Mouse (Mus musculus) liver, postnatal 0 days (tissue): ENCODE measurements at regions not wholly inside any gene's neighbourhood (a gene's known extent, or its start where the extent isn't known, plus 50 kb on each side); places are given as distances from the start of the nearest gene placed in this dataset.

ENCODE experiments used
- ATAC-seq: fragments of 200-750 bp; cut with Nextera tagmentation; 2 replicates; pipeline ENCODE4 v1.8.0; 2017; ENCODE audit warnings: mild to moderate bottlenecking, moderate library complexity
- DNase-seq: peaks from one replicate; pipeline ENCODE4 v3.0.0-alpha.2; 2016
- H3K27ac ChIP-seq: fragments of 300-500 bp; sonication (generic); 2 replicates; pipeline ENCODE4 v1.5.1; 2014; ENCODE audit warnings: antibody characterized with exemption, moderate library complexity, mild to moderate bottlenecking, low read depth
- H3K27me3 ChIP-seq: fragments of 300-500 bp; sonication (generic); 2 replicates; pipeline ENCODE4 v1.6.1; 2014; ENCODE audit warnings: low read length, control low read depth, mixed read lengths; ENCODE audit not compliant: insufficient read depth
- H3K36me3 ChIP-seq: fragments of 300-500 bp; sonication (generic); replicated peaks from 2 replicates; pipeline ENCODE4 v1.6.1; 2014; ENCODE audit warnings: mild to moderate bottlenecking, control low read depth, low read length, moderate library complexity, mixed read lengths; ENCODE audit not compliant: insufficient read depth
- H3K4me1 ChIP-seq: fragments of 300-500 bp; sonication (generic); 2 replicates; pipeline ENCODE4 v1.6.1; 2014; ENCODE audit warnings: antibody characterized with exemption, mild to moderate bottlenecking, control low read depth; ENCODE audit not compliant: insufficient read depth
- H3K4me2 ChIP-seq: fragments of 300-500 bp; sonication (generic); 2 replicates; pipeline ENCODE4 v1.6.1; 2014; ENCODE audit warnings: low read depth, mild to moderate bottlenecking, low read length, moderate library complexity, mixed read lengths
- H3K4me3 ChIP-seq: fragments of 300-500 bp; sonication (generic); 2 replicates; pipeline ENCODE4 v1.5.1; 2014; ENCODE audit warnings: low read depth, low read length
- H3K9ac ChIP-seq: fragments of 300-500 bp; sonication (generic); replicated peaks from 2 replicates; pipeline ENCODE4 v1.6.1; 2014; ENCODE audit warnings: mild to moderate bottlenecking, moderate library complexity
- H3K9me3 ChIP-seq: fragments of 300-500 bp; sonication (generic); 2 replicates; pipeline ENCODE4 v1.6.1; 2016; ENCODE audit warnings: mild to moderate bottlenecking, control low read depth, low read length, mixed read lengths
- CTCF ChIP-seq: sonication (generic); IDR thresholded peaks from 2 replicates; pipeline ENCODE4 v1.5.1; 2016; ENCODE audit warnings: antibody characterized with exemption, low read depth
- EP300 ChIP-seq: IDR thresholded peaks from 2 replicates; pipeline ENCODE4 v1.6.1; 2016; ENCODE audit warnings: antibody characterized with exemption, low read depth, mild to moderate bottlenecking
- WGBS: fragments of 180-500 bp; shearing (Covaris S2); extraction: QIAGEN DNeasy Blood & Tissue Kit; methylation state at CpG from one replicate; pipeline ENCODE4 v1.1.7; 2014; ENCODE audit not compliant: insufficient replicate concordance; 5-methylcytosine and 5-hydroxymethylcytosine counted together

GRCm38 (mm10) chr5:111555312-111555957 is 138.3 kb downstream of the Mn1 start:
- WGBS, result 35% methylated on average over 4 of the region's 5 CpGs
- TF ChIP-seq CTCF, result no peak
- no peak for TF ChIP-seq EP300
- no peak overlapping the region for H3K27ac ChIP-seq

GRCm38 (mm10) chr5:111555981-111556380 is 138.8 kb downstream of the Mn1 start:
- Histone ChIP-seq H3K36me3 (no peaks in the 10 kb centered on the region), H3K4me3 (no peak overlapping the region), H3K9me3 (no peaks in the 10 kb centered on the region), H3K4me1 (no peaks in the 10 kb centered on the region), H3K27ac (no peak overlapping the region), H3K9ac (no peak overlapping the region), H3K4me2 (no peak overlapping the region), H3K27me3 (no peaks in the 10 kb centered on the region)
- DNase-seq, result no peak
- no peak for ATAC-seq
- TF ChIP-seq EP300 (no peak), CTCF (no peak)
- 68% methylated on average over 7 of the region's 7 CpGs for WGBS

More at GRCm38 (mm10) chr5:111555312-111555957, 138.3 kb downstream of the Mn1 start:
- Histone ChIP-seq H3K4me2 (no peak overlapping the region), H3K36me3 (no peaks in the 10 kb centered on the region), H3K27me3 (no peaks in the 10 kb centered on the region), H3K4me1 (no peaks in the 10 kb centered on the region), H3K9me3 (no peaks in the 10 kb centered on the region), H3K4me3 (no peak overlapping the region), H3K9ac (no peak overlapping the region)
- ATAC-seq, result no peak
- no peak for DNase-seq

GRCm38 (mm10) chr5:111560432-111560831 is 143.3 kb downstream of the Mn1 start:
- no peak for DNase-seq
- WGBS, result 53% methylated on average over 9 of the region's 9 CpGs
- no peaks in the 10 kb centered on the region for H3K4me1 ChIP-seq

GRCm38 (mm10) chr5:111561301-111561700 is 144.1 kb downstream of the Mn1 start:
- H3K36me3 ChIP-seq, result no peaks in the 10 kb centered on the region
- ATAC-seq, result no peak
- no peaks in the 10 kb centered on the region for H3K27me3 ChIP-seq
- DNase-seq, result no peak
- no peak overlapping the region for H3K27ac ChIP-seq
- H3K4me2 ChIP-seq, result no peak overlapping the region
- no peaks in the 10 kb centered on the region for H3K9me3 ChIP-seq
- no peak overlapping the region for H3K9ac ChIP-seq
- TF ChIP-seq EP300 (no peak), CTCF (no peak)
- H3K4me1 ChIP-seq, result no peaks in the 10 kb centered on the region
- 57% methylated on average over 10 of the region's 10 CpGs for WGBS
- H3K4me3 ChIP-seq, result no peak overlapping the region

More at GRCm38 (mm10) chr5:111560432-111560831, 143.3 kb downstream of the Mn1 start:
- Histone ChIP-seq H3K9ac (no peak overlapping the region), H3K36me3 (no peaks in the 10 kb centered on the region), H3K4me2 (no peak overlapping the region), H3K4me3 (no peak overlapping the region), H3K27me3 (no peaks in the 10 kb centered on the region), H3K27ac (no peak overlapping the region), H3K9me3 (no peaks in the 10 kb centered on the region)
- no peak for ATAC-seq
- TF ChIP-seq CTCF (no peak), EP300 (no peak)

GRCm38 (mm10) chr5:111570826-111571225 is 153.7 kb downstream of the Mn1 start:
- no peak overlapping the region for H3K4me2 ChIP-seq
- no peak overlapping the region for H3K27ac ChIP-seq
- ATAC-seq (no peak), DNase-seq (no peak)
- no peaks in the 10 kb centered on the region for H3K9me3 ChIP-seq
- no peak overlapping the region for H3K9ac ChIP-seq
- H3K4me1 ChIP-seq, result peaks cover 5% of the 10 kb centered on the region; the same call in 1 of the 2 replicates
- H3K27me3 ChIP-seq, result 0 out of 2 replicates have a peak, but pooled peaks cover 3% of the 10 kb centered on the region
- no peak overlapping the region for H3K4me3 ChIP-seq
- no peaks in the 10 kb centered on the region for H3K36me3 ChIP-seq
- WGBS, result 36% methylated on average over 10 of the region's 10 CpGs
- TF ChIP-seq EP300, result no peak
- TF ChIP-seq CTCF, result no peak

GRCm38 (mm10) chr5:111573265-111573873 is 156.2 kb downstream of the Mn1 start:
- 22% methylated on average over 13 of the region's 13 CpGs for WGBS
- Histone ChIP-seq H3K4me3 (no peak overlapping the region), H3K27ac (no peak overlapping the region), H3K36me3 (no peaks in the 10 kb centered on the region), H3K27me3 (0 out of 2 replicates have a peak, but pooled peaks cover 6% of the 10 kb centered on the region), H3K4me2 (no peak overlapping the region), H3K9me3 (no peaks in the 10 kb centered on the region), H3K9ac (no peak overlapping the region), H3K4me1 (peaks cover 5% of the 10 kb centered on the region; the same call in 1 of the 2 replicates)
- TF ChIP-seq EP300 (no peak), CTCF (no peak)
- ATAC-seq (no peak), DNase-seq (peak; percentile 16)
